Mouse (Mus musculus): ENCODE results near the gene Eapp. TPM values are rescaled to one million over a fixed set of nuclear protein-coding genes. Genes with fewer than 3 reads are reported as not detected.

Eapp gene
- polyA plus RNA-seq, 1 experiment from 2014 or later, result 83.9 TPM

DNA sequence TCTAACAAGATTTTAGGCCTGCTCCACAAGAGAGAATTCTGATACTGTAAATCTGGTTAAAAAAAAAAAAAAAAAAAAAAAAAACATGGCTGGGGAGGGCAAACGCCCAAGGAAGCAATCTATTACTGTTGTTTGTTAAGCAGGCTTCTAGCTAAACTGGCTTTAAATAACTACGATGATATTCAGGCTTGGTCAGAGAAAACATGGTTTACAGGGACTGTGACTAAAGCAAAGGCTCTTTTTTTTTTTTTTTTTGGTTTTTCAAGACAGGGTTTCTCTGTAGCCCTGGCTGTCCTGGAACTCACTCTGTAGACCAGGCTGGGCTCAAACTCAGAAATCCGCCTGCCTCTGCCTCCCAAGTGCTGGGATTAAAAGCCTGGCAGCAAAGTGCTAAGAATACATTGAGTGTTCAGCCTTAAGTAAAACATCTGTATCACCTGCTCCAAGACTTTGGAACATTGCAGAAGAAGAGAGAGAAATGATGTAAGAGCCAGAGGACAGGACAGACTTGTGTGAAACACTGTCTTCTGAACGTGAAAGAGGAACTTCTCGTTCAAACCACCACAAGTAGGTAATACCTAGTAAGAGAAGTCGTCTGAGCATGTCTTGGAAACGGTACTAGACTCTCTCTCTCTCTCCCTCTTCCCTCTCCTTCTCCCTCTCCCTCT is 37.1 kb downstream of the Eapp start:
- ATAC-seq (ENCODE audit: low read depth), result no peak
- Histone ChIP-seq H3K4me2 (ENCODE audit: low read depth, low read length) (no peak overlapping the region), H3K27me3 (ENCODE audit: control insufficient read depth, insufficient read depth, low read length) (no peaks in the 10 kb centered on the region), H3K9me3 (ENCODE audit: control insufficient read depth, low read length) (no peaks in the 10 kb centered on the region), H3K4me3 (ENCODE audit: low read depth, low read length) (no peak overlapping the region), H3K27ac (ENCODE audit: low read depth, low read length) (no peak overlapping the region), H3K36me3 (ENCODE audit: control insufficient read depth, insufficient read depth, low read length) (no peaks in the 10 kb centered on the region), H3K9ac (replicated peaks; ENCODE audit: low read depth, low read length) (no peak overlapping the region), H3K4me1 (ENCODE audit: control insufficient read depth, insufficient read depth, low read length) (peaks cover 8% of the 10 kb centered on the region)
- WGBS, result 77% methylated on average over 7 of the region's 7 CpGs

DNA sequence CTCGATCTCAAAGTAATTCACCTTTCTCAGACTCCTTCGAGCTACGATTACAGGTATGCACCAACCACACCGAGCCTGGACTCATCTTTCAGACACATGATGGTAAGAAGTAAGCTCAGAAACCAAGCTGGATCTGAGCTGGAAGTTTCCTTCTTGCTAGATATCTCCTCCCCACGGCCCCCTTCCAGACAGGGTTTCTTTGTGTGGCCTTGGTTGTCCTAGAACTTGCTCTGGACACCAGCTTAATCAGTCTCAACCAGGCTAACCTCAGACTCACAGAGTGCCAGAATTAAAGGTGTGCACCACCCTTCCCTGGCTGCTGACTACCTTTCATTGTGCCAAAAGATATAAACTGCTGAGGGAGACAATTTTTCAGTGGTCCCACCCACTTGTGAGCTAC is 37.7 kb downstream of the Eapp start:
- H3K9me3 ChIP-seq (ENCODE audit: control insufficient read depth, low read length), result no peaks in the 10 kb centered on the region
- H3K27ac ChIP-seq (ENCODE audit: low read depth, low read length), result no peak overlapping the region
- no peaks in the 10 kb centered on the region for H3K36me3 ChIP-seq (ENCODE audit: control insufficient read depth, insufficient read depth, low read length)
- no peak overlapping the region for H3K9ac ChIP-seq (replicated peaks; ENCODE audit: low read depth, low read length)
- ATAC-seq (ENCODE audit: low read depth), result no peak
- peaks cover 8% of the 10 kb centered on the region for H3K4me1 ChIP-seq (ENCODE audit: control insufficient read depth, insufficient read depth, low read length)
- H3K4me2 ChIP-seq (ENCODE audit: low read depth, low read length), result no peak overlapping the region
- no peaks in the 10 kb centered on the region for H3K27me3 ChIP-seq (ENCODE audit: control insufficient read depth, insufficient read depth, low read length)
- H3K4me3 ChIP-seq (ENCODE audit: low read depth, low read length), result no peak overlapping the region
- WGBS, result 91% methylated on average over 5 of the region's 5 CpGs

DNA sequence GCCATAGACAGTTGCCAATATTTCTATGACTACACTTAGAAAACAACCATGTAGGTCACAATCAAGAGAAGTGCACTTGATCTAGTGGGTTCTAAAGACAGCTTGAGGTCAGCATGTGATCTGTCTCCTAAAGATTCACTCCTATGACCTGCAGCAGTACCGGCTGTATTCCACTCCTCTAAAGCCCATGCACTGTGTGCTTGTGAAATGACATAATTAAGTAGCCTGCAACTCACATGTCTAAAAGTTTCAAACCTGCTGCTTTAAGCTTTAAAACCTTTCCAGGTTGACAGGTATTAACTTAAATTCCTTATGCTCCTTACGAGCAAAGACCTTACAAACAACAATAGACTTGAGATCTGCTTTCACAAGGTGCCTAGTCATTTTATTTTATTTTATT is 38.5 kb downstream of the Eapp start:
- WGBS, result 61% methylated on average over 2 of the region's 2 CpGs
- Histone ChIP-seq H3K4me1 (ENCODE audit: control insufficient read depth, insufficient read depth, low read length) (peaks cover 8% of the 10 kb centered on the region), H3K4me2 (ENCODE audit: low read depth, low read length) (peak overlapping the region; percentile 73), H3K9ac (replicated peaks; ENCODE audit: low read depth, low read length) (no peak overlapping the region), H3K9me3 (ENCODE audit: control insufficient read depth, low read length) (no peaks in the 10 kb centered on the region), H3K4me3 (ENCODE audit: low read depth, low read length) (no peak overlapping the region), H3K27ac (ENCODE audit: low read depth, low read length) (no peak overlapping the region), H3K36me3 (ENCODE audit: control insufficient read depth, insufficient read depth, low read length) (no peaks in the 10 kb centered on the region), H3K27me3 (ENCODE audit: control insufficient read depth, insufficient read depth, low read length) (no peaks in the 10 kb centered on the region)
- no peak for ATAC-seq (ENCODE audit: low read depth)

DNA sequence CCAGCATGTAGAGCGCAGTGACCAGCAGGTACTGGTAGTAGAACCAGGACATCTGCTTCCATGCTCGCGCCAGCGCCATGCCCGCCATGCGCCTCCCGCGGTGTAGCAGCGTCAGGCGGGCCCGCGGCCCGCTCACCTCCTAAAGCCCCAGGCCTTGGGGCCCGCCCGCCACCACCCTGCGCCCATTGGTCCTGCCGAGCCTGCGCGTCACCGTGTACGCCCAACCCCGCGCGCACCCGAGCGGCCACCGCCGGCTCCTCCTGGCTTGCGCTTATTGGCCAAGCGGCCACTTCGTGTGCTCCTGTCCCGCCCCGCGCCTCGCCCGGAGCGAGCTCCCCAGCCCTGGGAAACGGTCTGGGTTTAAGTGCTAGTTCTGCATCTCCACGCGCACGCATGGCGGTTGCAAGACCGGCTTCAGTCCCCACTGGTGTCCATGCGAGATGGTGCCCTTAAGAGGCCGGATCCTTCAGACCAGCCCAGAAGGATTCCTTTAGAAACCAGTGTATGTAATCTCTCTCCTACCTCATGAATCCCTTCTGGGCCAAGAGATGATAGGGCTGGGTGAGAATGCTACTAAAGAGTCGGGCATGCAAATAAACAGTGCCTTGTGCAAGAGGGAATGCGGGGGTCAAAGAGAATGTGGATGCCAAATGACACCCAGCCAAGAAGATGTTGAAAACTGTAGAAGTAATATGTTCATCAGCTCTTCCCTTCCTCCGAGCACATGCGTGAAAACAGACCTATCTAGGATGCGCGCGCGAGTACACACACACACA is 39.1 kb downstream of the Eapp start, which contains the start of gene Sptssa:
Gene Sptssa, minus strand, starts transcription at position 178 of the 776 bp plus-strand sequence.
- 10% methylated on average over 48 of the region's 53 CpGs for WGBS
- Histone ChIP-seq H3K4me3 (ENCODE audit: low read depth, low read length) (peak within 1 kb of the TSS; percentile 64), H3K4me2 (ENCODE audit: low read depth, low read length) (peak within 1 kb of the TSS; percentile 73), H3K27ac (ENCODE audit: low read depth, low read length) (peak within 1 kb of the TSS; percentile 83), H3K4me1 (ENCODE audit: control insufficient read depth, insufficient read depth, low read length) (peaks cover 8% of the 10 kb centered on the region), H3K36me3 (ENCODE audit: control insufficient read depth, insufficient read depth, low read length) (no peaks in the 10 kb centered on the region), H3K9ac (replicated peaks; ENCODE audit: low read depth, low read length) (peak within 1 kb of the TSS; percentile 73), H3K9me3 (ENCODE audit: control insufficient read depth, low read length) (no peaks in the 10 kb centered on the region), H3K27me3 (ENCODE audit: control insufficient read depth, insufficient read depth, low read length) (no peaks in the 10 kb centered on the region)
- peak; percentile 99 for ATAC-seq (ENCODE audit: low read depth)

DNA sequence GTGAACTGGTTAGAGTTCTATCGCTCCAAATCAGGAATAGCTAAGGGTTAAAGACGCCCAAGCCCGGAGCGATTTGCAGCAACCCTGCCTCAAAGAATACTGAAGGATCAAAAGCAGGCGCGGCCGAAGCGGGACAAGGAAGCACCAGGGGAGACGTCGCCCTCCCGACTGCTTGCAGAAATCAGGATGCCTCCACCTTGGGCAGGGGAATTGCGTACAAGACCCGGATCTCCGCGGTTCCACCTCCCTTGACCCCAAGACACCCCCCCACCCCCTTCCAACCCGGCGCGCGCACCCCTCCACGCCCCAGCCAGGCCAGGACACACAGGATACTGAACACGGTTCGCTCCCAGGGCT is 39.7 kb downstream of the Eapp start:
- no peak for ATAC-seq (ENCODE audit: low read depth)
- Histone ChIP-seq H3K27ac (ENCODE audit: low read depth, low read length) (peak overlapping the region; percentile 83), H3K9ac (replicated peaks; ENCODE audit: low read depth, low read length) (peak overlapping the region; percentile 73), H3K36me3 (ENCODE audit: control insufficient read depth, insufficient read depth, low read length) (no peaks in the 10 kb centered on the region), H3K4me3 (ENCODE audit: low read depth, low read length) (peak overlapping the region; percentile 64), H3K4me1 (ENCODE audit: control insufficient read depth, insufficient read depth, low read length) (peaks cover 8% of the 10 kb centered on the region), H3K9me3 (ENCODE audit: control insufficient read depth, low read length) (no peaks in the 10 kb centered on the region), H3K27me3 (ENCODE audit: control insufficient read depth, insufficient read depth, low read length) (no peaks in the 10 kb centered on the region), H3K4me2 (ENCODE audit: low read depth, low read length) (peak overlapping the region; percentile 73)
- 0% methylated on average over 21 of the region's 22 CpGs for WGBS

DNA sequence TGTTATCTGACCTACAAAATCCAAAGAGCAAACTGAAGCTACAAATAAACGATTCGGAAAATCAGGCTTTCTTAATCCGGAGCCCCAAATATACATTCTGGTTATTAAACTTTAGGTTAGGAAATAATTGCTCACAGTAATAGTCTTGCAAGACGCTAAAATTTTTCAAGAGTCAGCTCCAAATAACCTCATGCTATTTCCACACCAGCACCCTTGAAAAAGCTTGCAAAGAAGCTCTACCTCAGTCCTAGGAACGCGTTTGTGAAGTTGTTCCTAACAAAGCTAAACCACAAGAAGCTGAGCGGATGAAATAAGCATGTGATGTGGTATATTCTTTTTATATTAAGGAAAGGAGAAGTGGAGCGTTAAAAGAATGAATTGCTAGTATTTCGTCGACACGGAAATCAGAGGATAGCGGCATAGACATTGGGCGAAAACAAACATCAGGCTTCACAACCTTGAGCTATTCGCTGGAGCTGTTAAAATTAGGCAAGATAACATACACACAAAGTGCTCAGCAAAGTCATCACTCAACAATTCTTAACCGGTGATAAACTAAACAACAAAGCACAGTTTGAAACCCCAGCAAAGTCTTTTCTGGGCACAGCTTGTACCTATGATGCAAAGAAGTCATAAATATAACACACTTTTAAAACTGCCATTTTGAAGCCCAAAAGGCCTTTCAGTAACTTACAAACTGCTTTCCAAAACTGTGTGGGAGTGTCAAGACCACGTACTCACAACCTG is 40.2 kb downstream of the Eapp start:
- ATAC-seq (ENCODE audit: low read depth), result no peak
- Histone ChIP-seq H3K9me3 (ENCODE audit: control insufficient read depth, low read length) (no peaks in the 10 kb centered on the region), H3K4me1 (ENCODE audit: control insufficient read depth, insufficient read depth, low read length) (peaks cover 8% of the 10 kb centered on the region), H3K9ac (replicated peaks; ENCODE audit: low read depth, low read length) (peak overlapping the region; percentile 73), H3K27ac (ENCODE audit: low read depth, low read length) (peak overlapping the region; percentile 83; the same call in 1 of the 2 replicates), H3K27me3 (ENCODE audit: control insufficient read depth, insufficient read depth, low read length) (no peaks in the 10 kb centered on the region), H3K4me2 (ENCODE audit: low read depth, low read length) (peak overlapping the region; percentile 73), H3K36me3 (ENCODE audit: control insufficient read depth, insufficient read depth, low read length) (no peaks in the 10 kb centered on the region), H3K4me3 (ENCODE audit: low read depth, low read length) (peak overlapping the region; percentile 64)
- WGBS, result 22% methylated on average over 16 of the region's 16 CpGs

DNA sequence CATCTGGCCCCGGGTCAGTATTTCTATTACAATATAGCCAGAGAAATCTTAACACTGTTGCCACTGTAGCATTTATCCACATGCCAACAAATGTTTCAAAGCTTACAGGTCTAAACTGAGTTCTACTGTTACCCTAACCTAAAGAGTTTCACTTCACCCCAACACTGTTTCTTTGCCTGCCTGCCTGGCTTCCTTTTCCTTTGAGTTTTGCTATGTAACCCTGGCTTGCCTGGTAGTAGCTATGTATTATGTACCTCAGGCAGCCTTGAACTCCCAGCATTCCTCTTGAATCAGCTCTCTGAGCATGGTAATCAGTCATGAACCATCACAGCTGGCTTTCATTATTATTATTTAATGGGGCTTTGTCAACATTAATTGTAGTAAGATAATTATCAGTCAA is 41.0 kb downstream of the Eapp start:
- H3K9me3 ChIP-seq (ENCODE audit: control insufficient read depth, low read length), result no peaks in the 10 kb centered on the region
- 0 out of 2 replicates have a peak overlapping the region, but pooled peaks have one; percentile 1 for H3K9ac ChIP-seq (replicated peaks; ENCODE audit: low read depth, low read length)
- peak overlapping the region; percentile 64 for H3K4me3 ChIP-seq (ENCODE audit: low read depth, low read length)
- no peaks in the 10 kb centered on the region for H3K27me3 ChIP-seq (ENCODE audit: control insufficient read depth, insufficient read depth, low read length)
- peaks cover 8% of the 10 kb centered on the region for H3K4me1 ChIP-seq (ENCODE audit: control insufficient read depth, insufficient read depth, low read length)
- H3K27ac ChIP-seq (ENCODE audit: low read depth, low read length), result no peak overlapping the region
- H3K4me2 ChIP-seq (ENCODE audit: low read depth, low read length), result peak overlapping the region; percentile 73
- H3K36me3 ChIP-seq (ENCODE audit: control insufficient read depth, insufficient read depth, low read length), result no peaks in the 10 kb centered on the region
- WGBS, result 78% methylated on average over 1 of the region's 1 CpGs
- no peak for ATAC-seq (ENCODE audit: low read depth)

DNA sequence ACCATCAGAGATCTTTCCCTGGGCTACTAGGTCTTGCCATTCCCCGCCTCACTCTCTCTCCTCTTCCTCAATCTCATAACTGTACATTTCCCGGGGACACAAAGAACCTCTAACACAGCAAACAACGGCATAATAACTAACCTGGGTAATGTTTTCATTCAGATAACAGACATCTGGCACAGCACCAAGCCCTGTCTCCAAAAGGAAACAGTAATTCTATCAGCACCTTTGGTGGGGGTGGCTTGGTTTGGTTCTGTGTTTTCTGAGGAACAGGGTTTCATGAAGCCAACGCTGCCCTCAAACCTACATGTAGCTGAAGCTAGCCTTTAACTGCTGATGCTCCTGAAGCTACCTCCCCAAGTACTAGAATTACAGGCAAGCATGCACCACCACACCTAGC is 41.6 kb downstream of the Eapp start:
- no peaks in the 10 kb centered on the region for H3K9me3 ChIP-seq (ENCODE audit: control insufficient read depth, low read length)

More for the DNA sequence above, 41.6 kb downstream of the Eapp start:
- peak overlapping the region; percentile 73; the same call in 1 of the 2 replicates for H3K4me2 ChIP-seq (ENCODE audit: low read depth, low read length)
- no peaks in the 10 kb centered on the region for H3K36me3 ChIP-seq (ENCODE audit: control insufficient read depth, insufficient read depth, low read length)
- H3K9ac ChIP-seq (replicated peaks; ENCODE audit: low read depth, low read length), result no peak overlapping the region
- ATAC-seq (ENCODE audit: low read depth), result no peak
- H3K4me1 ChIP-seq (ENCODE audit: control insufficient read depth, insufficient read depth, low read length), result peaks cover 8% of the 10 kb centered on the region
- H3K27me3 ChIP-seq (ENCODE audit: control insufficient read depth, insufficient read depth, low read length), result no peaks in the 10 kb centered on the region
- 87% methylated on average over 4 of the region's 4 CpGs for WGBS
- H3K27ac ChIP-seq (ENCODE audit: low read depth, low read length), result no peak overlapping the region
- no peak overlapping the region; the same call in 1 of the 2 replicates for H3K4me3 ChIP-seq (ENCODE audit: low read depth, low read length)

Measured in neural tube, embryonic 14.5 days (tissue).